Mouse (Mus musculus) R1 (cell line): ENCODE data around the gene Inafm2.

Source experiments
- DNase-seq: peaks from one replicate; pipeline ENCODE4 v3.0.0-alpha.2; 2018; ENCODE audit warnings: low read depth, low spot score

Gene Inafm2

GRCm38 (mm10) chr2:118782303-118782702, 36.7 kb downstream of the Inafm2 start:
- no peak for DNase-seq

DNA sequence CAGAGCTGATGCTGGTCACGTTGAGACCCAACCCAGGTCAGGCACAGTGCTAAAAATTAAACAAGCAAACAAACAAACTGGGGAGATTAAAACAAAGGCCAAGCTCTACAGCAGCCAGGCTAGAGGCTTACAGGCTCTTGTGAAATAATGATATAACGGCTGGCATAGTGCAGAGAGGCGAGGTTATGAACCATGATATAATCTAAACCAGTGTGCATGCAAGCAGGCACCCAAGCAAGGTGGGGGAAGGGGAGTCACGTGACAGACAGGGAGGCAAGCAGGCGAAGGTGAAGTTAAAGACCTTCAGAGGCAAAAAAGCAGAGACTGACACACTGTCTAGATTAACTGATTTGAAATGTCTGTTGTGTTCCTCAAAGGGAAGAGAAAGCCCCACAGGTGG, 37.5 kb downstream of the Inafm2 start:
- no peak for DNase-seq

DNA sequence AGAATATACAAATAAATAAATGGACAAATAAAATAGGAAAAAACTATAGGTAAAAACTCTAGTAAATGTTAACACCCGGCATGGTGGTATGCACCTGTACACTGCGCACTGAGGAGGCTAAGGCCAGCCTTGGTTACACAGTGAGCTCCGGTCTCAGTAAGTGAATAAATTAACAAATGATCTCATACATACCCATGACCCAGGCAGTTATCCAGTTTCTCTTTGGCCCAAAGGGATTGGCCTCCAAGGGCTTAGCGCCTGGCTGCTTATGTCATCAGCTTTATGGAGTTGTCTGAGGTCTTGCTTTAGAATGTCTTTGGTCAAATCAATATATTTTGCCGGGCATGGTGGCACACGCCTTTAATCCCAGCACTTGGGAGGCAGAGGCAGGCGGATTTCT, 38.1 kb downstream of the Inafm2 start:
- no peak for DNase-seq

DNA sequence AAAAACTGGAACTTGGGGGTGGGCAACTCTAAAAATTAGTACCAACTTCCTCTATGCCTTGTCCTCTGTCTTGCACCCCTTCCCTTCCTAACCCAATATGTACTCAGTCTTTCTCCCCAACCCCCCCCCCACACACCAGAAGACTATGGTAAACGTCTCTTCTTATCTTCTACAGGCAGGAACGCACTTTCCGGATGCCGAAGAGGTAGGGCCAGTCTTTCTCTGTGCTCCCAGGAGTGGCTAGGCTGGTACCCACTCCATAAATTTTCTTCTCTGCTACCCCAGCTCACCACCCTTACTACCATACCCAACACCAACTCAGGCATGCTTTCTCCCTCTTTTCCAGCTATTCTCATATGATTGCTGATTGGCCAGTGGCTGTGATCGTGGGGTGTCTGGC, 41.0 kb downstream of the Inafm2 start:
- DNase-seq = no peak

DNA sequence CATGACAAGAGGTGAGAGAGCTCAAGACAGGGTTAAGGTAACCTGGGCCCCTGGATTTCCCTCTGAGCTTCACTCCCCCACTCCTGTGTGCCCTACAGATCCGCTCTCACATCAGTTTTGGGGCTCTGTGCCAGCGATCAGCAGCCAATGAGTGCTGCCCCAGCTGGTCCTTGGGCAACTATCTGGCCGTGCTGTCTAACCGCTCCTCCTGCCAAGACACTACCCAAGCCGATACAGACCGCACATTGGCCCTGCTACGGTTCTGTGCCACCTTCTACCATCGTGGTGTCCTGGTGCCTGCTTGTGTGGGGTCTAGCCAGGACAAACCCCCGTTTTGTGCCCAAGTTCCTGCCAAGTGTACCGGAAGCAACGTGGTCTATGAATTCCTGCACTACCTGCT, 43.9 kb downstream of the Inafm2 start:
- no peak for DNase-seq

GRCm38 (mm10) chr2:118790221-118790550, 44.6 kb downstream of the Inafm2 start:
- DNase-seq = no peak

GRCm38 (mm10) chr2:118790551-118791525, 45.3 kb downstream of the Inafm2 start:
- DNase-seq = peak; percentile 92

GRCm38 (mm10) chr2:118791591-118792258, 46.2 kb downstream of the Inafm2 start:
- DNase-seq = no peak

DNA sequence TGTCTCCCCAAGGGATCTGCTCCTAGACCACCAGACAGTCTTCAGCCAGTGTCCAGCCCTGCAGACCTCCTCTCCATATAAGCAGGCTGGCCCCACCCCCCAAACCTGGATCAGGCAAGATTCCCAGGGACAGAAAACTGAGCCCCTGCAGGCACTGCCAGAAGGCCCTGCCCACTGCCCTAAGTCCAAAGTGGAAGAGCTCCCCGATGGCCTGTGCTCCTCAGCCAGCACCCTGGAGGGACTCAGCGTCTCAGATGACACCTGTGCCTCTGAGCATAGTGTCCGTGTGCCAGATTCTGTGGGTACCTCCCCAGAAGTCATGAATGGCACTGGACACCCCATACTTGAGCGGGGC, 46.7 kb downstream of the Inafm2 start:
- DNase-seq = no peak

DNA sequence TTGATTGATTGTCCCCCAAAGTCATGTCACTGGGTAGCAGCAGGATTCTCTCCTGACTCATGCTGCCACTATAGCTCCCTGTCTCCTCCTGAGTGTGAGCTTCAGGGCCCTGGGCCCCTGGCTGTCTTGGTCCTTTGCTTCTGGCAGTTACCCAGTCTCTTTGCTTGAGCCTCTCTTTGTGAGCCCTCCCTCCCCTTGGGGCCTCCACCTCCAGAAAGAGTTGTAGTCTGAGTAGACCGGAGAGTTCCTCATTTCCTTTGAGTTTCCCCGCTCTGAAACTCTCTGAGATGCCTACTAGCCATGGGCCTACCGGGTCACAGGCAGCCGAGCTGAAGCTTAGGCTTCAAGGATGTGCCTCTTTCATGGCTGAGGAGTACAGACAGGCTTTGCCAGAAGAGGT, 48.1 kb downstream of the Inafm2 start:
- DNase-seq = no peak
